Mouse (Mus musculus) layer of hippocampus, adult 8-10 months (tissue): ENCODE results near the gene Hoxb9. TPM values are rescaled to one million over a fixed set of nuclear protein-coding genes. Genes with fewer than 3 reads are reported as not detected.

Experiments used
- DNase-seq, 2 experiments: peaks; one replicate each; pipeline ENCODE4 v3.0.0; 2022; ENCODE audit warnings: low spot score in 2 of 2
- total RNA-seq, 4 experiments: library from RNA; stranded (reverse); gene quantifications; 2 replicates each; pipeline ENCODE4 v1.2.4; 2022

The Hoxb9 gene
- not detected for total RNA-seq

DNA sequence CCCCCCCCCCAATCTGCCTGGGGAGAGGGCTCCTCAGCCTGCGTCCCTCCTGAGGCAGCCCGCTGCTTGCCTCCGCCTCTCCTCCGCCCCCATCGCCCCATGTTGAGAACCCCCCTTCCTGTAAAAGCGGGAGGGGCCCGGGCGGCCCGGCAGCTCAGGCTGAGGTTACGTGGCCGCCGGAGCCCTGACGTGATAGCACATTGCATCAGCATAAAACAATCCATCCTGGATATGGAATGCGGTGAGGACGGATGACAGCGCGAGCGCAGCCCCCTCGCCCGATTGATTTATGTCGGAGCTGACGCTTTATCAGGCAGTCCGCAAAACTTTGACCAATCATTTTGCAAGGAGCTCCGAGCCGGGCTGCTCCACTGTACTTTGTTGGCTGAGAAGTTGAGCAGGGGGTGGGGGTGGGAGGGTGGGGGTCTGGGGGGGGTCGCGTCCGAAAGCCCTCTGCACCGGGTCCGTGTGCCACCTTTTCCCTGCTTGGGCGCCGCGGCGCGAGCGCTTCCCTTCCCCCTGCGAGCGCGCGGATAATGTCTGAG is at the start of gene Hoxb9:
TSS of gene Hoxb9 (plus strand) at position 462 of the 545 bp plus-strand sequence.
- DNase-seq = no peak

DNA sequence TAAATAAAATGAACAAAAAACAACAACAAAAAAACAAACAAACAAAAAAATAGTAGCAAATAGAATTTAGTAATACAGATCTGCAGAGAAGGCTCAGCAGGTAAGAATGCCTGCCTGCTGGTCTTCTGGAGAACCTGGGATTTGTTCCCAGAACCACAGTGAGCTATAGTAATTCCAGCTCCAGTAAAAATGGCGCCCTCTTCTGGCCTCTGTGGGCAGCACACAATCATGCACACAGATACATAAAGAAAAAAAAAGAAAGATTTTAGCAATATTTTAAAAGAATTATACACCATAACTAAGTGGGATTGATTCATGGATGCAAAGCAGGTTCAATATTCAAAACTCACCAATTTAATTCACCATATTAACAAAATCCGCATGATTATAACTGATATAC is 47.4 kb upstream of the Hoxb9 start:
- DNase-seq = no peak

DNA sequence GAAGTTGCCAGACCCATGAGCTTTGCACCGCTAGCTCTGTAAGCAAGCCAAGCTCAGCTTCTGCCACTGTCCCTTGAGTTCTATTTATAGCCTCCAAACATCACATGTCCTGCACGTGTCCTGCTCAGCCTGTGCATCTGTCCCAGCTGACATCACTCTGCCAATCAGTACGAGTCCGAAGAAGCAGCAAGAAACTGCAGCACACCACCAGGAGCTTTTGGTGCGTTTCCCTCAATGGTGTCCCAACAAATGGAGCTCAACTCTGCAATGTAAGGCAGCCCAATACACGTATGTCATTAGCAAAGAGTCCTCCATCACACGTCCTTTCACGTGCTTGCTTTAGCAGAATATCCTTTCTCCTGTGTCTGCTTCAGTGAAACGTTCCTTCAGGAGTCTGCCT is 43.6 kb upstream of the Hoxb9 start:
- no peak for DNase-seq

DNA sequence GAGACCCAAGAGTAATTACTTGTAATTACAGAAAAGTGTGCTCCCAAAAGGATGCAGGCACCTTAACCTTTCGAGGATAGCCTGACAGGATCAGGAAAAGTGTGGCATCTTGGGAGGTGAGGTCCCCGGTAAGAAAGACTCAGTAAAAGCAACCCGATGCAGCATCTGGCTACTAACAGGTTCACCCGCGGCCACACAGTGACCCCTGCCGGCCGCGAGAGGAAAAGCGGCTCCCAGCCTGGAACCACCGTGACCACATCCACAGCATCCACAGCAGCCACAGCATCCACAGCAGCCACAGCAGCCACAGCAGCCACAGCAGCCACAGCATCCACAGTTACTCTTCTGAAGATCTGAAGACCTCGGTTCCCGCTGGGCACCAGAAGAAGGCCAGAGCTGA is 36.4 kb upstream of the Hoxb9 start:
- DNase-seq = peak in 1 of 2 experiments; percentile 23

DNA sequence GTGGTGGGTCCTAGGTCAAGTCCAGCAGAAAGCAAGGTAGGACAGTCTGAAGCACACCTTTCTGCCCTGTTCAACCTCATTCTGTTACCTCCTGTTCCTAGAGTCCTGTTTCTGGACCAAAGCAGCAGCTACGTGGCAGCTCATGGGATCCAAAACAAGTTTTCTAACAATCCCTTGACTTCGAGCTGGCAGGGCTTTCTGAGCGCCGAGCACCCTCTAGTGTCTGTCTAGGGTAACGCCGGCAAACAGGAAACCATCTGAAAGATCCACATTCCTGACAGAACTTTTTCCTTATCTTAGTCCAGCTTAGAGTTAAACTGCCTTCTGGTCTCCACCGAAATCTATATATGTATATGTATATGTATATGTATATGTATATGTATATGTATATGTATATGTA is 31.0 kb upstream of the Hoxb9 start:
- DNase-seq = peak in 1 of 2 experiments; percentile 24

DNA sequence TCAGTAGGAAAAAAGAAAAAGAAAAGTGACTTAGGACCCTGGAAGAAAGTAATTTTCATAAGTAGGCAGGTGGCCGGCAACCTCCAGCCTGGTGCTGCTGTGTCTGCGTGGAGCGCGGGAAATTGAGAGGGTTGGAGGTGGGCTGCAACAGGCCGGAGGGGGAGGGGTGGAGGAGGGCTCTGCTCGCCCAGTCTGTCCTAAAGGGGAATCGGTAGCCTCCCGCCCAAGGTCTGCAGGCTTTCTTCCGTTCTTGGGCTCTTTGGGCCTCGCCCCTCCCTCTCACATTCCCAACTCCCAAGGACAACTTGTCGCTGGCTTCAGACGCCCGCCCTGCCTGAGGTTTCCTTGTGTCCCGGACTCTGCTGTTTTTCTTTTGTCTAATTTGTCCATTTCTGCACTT is 20.4 kb upstream of the Hoxb9 start:
- no peak for DNase-seq

DNA sequence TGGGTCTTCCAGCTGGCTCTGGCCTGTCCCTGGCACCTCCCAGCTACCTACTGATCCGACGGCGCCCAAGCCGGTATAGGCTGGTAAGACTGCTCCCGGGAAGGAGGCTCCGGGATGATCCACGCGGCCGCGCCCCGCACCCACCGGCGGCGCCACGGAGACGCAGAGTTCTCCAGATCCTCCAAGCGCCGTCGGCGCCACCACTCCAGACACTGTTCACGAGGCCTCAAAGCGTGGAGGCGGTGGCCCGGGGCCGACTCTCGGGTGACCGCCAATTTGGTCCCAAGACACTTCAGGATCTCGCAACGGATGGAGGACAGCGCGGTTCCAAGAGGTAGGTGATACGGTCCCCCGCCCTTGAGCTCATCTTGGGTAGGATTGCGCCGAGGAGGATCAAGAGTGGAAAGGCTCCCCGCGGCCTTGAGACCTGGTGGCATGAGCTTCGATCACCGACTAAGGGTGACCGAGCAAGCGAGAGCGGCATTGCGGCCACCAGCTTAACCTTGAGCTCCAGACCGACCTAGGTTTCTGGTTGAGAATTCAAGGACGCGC is 19.7 kb upstream of the Hoxb9 start:
- no peak for DNase-seq

DNA sequence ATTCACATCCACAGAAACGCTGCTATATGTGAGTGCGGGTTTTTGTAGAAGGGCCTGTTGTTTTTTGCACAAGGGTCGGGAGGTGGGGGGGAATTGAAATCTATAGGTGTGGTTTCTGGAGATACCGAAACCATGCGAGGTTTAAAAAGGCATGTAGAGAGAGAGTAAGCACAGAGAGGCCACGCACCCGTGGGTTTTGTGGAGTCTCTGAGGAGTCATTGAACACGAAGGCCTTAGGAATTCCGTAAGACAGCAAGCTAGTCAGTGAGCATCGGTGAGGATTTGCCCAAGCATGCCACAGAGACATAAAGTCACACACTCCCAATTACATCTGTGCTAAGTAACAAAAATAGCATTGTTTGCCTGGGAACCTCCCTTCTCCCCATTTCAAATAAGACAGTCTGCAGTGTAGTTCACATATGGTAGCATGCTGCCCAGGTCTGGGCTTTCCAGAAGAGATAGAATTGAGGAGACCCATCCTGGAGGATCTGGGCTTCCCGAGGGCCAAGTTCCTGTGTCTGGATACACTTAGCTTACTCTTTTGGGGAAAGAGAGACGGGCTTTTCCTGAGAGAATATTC is 18.6 kb upstream of the Hoxb9 start:
- DNase-seq = no peak

DNA sequence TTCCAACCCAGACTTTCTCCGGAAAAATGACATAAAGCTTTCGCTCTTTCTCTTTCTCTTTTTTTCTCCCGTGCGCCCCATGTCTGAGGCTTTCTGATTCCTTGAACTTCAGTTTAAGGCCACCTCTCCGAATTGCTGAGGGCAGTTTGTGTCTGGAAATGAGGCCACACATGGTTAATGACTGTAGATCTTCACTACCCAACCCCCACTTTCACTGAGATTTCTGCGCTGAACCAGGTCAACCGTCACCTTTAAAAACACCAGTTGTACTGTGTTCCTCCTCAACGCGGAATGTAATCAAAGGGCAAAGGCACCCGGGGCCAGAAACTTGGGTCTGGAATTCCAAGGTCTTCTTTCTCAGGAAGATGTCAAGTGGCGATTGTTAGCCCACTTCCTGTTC is 17.0 kb upstream of the Hoxb9 start:
- no peak for DNase-seq

DNA sequence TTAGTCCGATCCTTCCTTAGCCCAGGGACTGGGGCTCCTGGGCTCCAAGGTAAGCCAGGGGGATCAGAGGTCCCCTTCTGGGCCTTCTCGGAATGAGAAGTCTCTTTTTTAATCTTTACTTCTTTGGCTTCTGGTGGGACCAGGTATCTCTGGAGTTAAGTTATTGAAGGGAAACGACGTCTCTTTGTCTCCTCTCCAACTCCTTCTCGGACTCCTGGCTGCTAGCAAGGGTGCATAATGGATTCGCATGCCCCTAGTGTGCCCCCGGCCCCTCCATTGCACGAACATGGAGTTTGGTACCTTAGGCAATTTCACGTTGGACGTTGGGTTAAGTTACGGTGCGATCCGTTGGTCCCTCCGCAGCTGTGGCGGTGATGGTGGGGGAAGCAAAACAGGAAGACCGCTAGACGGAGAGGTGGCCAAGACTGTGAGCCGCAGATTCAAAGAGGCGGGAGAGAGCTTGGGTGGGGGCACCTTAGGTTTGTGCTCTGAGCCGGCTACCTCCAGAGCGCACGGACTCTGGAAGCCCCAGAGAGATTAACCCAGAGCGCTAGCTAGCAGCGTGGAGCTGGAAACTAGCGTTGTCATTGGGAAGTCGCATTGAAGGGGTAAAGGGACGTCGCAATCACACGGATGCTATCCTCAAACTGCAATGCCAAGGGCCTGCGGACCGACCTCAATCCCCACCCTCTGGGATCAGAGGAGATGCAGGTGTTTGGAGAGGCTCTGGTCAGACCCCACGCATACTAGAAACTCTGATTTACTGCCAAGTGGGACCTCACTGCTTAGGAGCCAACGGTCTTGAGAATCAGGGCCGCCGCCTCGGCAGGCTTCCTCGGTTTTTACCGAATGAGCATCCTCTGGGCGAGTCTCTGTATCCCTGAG is 15.9 kb upstream of the Hoxb9 start:
- DNase-seq = no peak

DNA sequence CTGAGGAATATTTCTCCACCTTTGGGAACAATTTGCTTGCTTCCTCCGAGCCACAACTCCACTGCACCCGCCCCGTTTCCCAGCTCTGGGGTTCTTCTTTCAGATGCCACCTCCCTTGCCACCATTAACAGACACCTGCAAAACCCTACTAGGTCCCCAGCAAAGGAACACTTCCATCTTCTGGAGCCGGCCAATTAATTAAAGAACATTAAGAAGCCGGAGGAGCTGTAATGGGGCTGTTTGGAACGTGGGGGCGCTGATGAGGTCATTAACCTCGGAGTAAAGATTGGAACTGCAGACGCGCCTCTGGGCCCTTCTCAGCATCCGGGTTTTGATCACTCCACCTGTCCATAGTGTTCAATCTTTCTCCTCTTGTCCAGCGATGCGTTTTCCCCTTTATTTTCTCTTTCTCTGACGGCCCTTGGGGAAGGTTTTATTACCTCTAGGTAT is 15.2 kb upstream of the Hoxb9 start:
- no peak for DNase-seq

DNA sequence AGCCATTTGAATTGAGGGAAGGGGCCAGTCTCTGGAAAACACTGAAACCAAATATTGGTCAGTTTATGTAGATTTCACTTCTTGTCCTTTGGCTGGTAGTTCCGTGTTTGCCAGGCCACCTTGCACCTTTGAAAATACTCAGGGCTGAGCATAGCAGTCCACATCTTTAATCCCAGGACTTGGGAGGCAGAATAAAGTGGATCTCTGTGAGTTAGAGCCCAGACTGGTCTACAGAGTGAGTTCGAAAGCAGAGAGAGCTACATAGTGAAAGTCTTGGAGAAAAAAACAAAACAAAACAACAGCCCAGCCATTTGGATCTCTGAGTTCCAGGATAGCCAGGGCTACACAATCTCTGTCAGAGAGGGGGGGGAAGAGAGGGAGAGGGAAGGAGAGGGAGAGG is 14.1 kb upstream of the Hoxb9 start:
- no peak for DNase-seq

DNA sequence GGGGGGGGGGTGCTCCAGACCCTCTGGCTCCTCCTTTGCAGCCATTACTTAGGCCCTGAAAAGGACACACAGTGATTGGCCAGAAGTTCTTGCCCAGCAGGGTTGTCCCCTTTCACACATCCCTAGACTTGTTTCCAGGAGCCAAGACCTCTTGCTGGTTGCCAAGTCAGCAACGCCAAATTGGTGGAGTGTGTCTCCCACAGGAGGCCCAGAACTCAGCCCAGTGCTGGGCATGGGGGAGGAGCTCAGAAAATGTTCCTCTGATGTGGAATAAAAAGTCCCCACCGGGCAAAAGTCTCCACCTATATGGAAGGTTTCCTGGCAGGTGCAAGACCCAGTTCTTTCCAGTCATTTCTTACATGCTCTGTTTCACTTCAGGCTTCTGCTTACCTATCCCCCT is 12.2 kb upstream of the Hoxb9 start:
- no peak for DNase-seq

DNA sequence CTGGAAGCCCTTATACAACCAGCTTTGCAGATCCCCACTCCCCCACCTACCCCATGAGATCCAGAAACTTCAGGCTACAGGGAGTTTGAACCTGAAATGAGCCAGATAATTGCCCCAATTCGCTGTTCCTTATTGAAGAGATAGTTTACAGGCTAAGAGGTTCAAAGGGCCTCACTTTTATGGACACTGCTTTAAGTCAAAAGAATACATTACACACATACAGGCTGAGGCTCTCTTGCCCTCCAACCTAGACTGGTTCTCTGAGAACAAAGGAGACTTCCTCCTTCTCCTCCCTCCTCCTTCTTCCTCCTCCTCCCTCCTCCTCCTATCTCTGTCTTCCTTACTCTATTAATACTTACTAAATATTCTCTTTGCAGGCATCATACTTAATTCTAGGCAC is 11.7 kb upstream of the Hoxb9 start:
- no peak for DNase-seq

DNA sequence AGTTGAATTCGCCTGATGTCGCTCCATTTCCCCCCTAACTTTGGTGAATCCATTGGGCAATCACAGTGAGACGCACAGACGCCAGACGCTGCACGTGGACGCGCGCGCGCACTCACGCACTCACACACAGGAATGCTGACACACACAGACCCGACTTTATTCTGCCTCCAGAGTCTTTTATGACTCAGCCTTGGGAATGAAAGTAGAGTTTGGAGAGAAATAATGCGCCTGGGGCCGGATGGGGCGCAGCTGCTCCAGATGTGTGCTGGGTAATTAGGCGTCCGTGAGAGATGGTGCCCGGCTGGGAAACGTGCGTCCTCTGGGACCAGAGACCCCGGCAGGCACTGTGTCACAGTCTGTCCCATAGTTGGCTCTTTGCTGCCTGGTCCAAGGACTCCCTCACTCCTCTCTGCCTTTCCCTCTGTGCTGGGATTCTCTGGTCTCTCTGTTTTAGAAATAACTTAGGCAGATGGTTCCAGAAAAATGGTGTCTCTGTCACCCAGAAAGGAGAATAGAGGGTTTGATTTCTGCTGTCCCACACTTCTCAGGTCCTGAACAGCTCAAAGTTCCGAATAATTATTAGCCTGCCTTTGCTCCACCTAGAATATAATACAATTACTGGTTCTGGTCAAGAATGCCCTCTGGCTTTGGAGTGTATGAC is 10.8 kb upstream of the Hoxb9 start:
- no peak for DNase-seq

DNA sequence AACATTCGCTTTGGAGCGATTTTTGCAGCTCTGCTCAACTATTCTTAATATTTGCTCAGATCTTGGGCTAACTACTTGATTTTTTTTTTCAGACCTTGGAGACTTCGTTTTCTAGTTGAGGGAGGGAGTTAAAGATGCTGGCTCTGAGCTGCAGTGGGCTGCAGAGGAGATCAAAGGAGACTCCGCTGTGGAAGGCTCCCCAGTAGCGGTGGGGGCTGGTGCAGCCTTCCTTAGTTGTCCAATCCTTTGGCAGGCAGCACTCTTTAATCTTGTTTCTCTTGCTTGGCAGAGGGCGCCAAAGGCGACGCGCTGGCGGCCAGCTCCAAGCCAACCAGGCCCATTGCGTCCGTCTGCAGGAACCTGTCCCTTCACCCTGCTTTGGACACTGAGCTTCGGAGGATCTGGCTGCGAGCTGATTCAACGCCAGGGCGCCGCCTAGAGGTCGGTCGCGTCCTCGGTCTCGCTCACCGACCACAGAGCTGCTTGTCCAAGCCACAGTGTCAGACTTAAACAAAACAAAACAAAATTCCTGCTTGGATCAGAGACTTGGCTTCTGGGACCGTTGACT is 9.8 kb upstream of the Hoxb9 start:
- DNase-seq = no peak

DNA sequence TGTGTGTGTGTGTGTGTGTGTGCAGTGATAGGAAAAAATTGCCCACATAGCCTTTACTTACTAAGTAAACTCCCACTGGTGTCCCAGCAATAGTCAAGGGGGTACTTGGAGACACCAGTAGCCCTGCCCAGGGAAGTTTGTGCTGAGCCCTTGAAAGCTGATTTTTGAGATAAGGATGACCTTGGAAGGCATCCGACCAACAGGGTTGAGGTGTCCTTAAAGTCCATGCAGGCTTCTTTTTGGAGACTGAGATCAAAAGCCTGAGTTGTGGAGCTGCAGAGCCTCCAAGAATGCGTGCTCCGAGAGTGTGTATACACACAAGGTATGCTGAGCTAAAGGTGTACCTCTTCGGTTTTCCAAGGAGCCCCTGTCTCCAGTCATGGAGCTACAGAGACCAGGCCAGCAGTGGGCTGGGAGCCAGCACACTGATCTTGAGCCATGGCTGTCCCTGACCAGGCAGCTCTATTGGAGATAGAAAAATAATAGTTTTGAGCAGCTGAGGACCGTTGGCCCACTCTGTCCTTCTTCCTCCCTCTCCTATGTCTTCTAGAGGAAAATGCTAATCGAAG is 8.9 kb upstream of the Hoxb9 start:
- DNase-seq = no peak

DNA sequence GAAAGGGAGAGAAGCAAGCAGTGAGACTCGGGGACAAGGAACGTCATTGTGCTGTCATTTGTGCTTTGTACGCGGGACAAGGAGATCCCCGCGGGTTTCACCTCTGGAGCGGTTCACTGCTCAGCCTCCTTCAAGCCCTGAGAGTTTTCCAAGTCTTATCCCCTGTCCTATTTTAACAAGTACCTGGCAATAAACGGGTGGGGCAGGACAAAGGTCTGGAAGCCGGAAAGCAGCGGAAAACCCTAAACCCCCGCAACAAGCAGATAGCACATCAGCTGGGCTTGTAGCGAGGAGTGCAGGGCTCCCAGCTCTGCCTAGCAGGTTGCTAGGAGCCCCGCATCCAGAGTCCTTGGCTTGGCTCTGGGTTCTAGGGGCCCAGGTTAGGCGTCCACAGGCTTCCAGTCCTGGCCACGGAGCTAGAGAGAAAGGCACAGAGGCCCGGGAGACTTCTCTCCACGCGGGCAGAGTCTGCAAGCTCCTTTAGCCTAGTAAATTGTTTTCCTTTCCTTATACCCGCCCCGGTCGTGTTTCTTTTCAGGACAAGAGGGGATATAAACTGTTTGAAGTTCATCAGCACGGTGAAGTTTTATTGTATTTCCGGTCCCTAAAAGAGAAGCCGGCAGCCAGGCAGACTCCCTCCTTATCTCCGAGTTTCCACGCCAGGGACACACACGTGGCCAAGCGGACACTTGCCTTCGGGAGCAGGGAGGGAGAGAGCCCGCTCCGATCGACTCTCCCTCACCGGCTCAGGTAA is 7.4 kb upstream of the Hoxb9 start:
- no peak for DNase-seq

DNA sequence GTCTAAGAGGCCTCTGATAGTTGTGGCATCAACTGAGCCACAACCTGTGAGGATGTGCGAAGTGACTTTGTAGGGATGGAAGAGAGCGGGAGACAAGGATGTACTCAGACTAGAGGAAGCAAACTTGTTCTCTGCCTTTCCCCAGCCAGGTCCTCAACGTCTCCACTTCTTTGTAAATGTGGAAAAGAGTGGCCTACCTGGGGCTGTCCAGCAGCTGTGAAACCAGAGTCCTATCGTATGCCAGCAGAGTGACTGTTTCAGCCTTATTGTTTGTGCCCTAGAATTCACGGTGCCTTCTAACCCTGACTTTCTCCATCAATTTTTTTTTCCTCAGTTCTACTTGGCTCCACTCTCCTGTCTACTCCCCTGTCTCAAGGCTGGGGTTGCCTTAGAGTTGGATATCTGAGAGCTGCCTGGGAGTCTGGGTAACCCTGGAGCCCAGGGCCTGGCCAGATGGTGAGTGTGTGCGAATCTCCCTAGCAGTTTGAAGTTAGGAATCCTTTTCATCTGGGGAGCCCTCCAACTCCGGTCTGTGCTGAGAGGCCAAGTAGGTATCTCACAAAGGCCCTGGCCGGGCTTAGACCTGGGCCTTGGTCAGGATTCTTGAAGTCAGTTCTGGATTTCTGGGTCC is 6.8 kb upstream of the Hoxb9 start:
- DNase-seq = no peak

DNA sequence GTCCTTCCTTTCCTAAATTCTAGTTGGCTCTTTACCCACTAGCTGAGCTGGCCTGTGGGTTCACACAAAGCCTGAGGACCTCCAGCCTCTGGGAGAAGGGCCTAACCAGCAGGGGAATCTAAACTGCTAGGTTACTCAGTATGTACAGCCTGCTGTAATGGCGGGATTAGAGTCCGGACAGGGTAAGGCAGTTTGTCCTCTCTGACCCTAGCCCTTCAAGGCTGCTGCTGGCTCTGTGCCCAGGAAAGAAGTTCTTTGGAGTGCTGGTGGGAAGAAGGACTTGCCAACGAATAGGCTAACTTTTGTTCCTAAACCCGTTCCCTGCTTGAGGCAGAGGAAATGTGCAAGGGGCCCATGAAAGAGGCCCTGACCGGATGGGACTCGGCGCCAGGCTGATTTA is 5.3 kb upstream of the Hoxb9 start:
- DNase-seq = no peak
